Mouse (Mus musculus) embryonic facial prominence, embryonic 15.5 days (tissue): ENCODE data around the gene Hip1. TPM values are rescaled to one million over a fixed set of nuclear protein-coding genes. Genes with fewer than 3 reads are reported as not detected.

Experiments used
- ATAC-seq: fragments of 200-750 bp; cut with Nextera tagmentation; 2 replicates; pipeline ENCODE4 v1.8.0; 2017; ENCODE audit warnings: low read depth, moderate TSS enrichment; ENCODE audit not compliant: insufficient number of reproducible peaks, low FRiP score, low TSS enrichment
- H3K27ac ChIP-seq: fragments of 300-500 bp; sonication (generic); replicated peaks from 2 replicates; pipeline ENCODE4 v1.5.1; 2015; ENCODE audit warnings: mild to moderate bottlenecking, inconsistent platforms
- H3K27me3 ChIP-seq: fragments of 300-500 bp; sonication (generic); 2 replicates; pipeline ENCODE4 v1.6.1; 2015; ENCODE audit warnings: inconsistent platforms
- H3K36me3 ChIP-seq: fragments of 300-500 bp; sonication (generic); 2 replicates; pipeline ENCODE4 v1.6.1; 2015; ENCODE audit warnings: mild to moderate bottlenecking, inconsistent platforms
- H3K4me1 ChIP-seq: fragments of 300-500 bp; sonication (generic); 2 replicates; pipeline ENCODE4 v1.6.1; 2015; ENCODE audit warnings: inconsistent platforms
- H3K4me2 ChIP-seq: fragments of 300-500 bp; sonication (generic); replicated peaks from 2 replicates; pipeline ENCODE4 v1.6.1; 2015; ENCODE audit warnings: mild to moderate bottlenecking, inconsistent platforms
- H3K4me3 ChIP-seq: fragments of 300-500 bp; sonication (generic); replicated peaks from 2 replicates; pipeline ENCODE4 v1.5.1; 2015; ENCODE audit warnings: mild to moderate bottlenecking, inconsistent platforms
- H3K9ac ChIP-seq: fragments of 300-500 bp; sonication (generic); 2 replicates; pipeline ENCODE4 v1.6.1; 2015; ENCODE audit warnings: inconsistent platforms
- H3K9me3 ChIP-seq: fragments of 300-500 bp; sonication (generic); replicated peaks from 2 replicates; pipeline ENCODE4 v1.6.1; 2016; ENCODE audit warnings: inconsistent platforms
- WGBS: fragments of 180-500 bp; shearing (Covaris S2); methylation state at CpG from one replicate; pipeline ENCODE4 v1.1.7; 2015; 5-methylcytosine and 5-hydroxymethylcytosine counted together
- polyA plus RNA-seq: library from polyadenylated mRNA; unstranded; fragments of >200 nt; fragmentation: Nextera tagmentation; extraction: Ambion mirVana; gene quantifications from 2 replicates; pipeline ENCODE4 v1.2.1, GENCODE M21; 2015

Hip1 gene
- polyA plus RNA-seq, 1 experiment from 2014 or later: 32.0 TPM

DNA sequence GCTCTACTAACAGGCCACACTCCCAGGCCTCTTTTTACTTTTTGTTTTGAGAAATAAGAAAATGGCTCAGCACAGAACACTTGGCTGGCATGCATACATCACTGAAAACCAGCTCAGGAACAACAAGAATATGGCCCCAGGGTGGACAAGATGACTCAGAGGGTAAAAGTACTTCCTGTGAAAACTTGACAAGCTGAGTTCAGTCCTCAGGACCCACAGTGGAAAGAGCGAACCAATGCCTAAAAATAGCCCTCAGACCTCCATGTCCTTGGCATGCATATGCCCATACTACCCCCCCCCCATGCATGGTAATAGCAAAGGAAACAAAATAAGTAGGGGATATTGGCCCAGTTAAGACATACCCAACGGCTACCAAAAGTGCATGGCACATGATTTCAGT, 15.0 kb downstream of the Hip1 start:
- H3K9ac ChIP-seq: no peak overlapping the region
- WGBS: 54% methylated on average over 2 of the region's 2 CpGs
- ATAC-seq: no peak
- no peaks in the 10 kb centered on the region for H3K9me3 ChIP-seq
- no peak overlapping the region for H3K4me2 ChIP-seq
- H3K27ac ChIP-seq: no peak overlapping the region
- no peaks in the 10 kb centered on the region for H3K27me3 ChIP-seq
- peaks cover 31% of the 10 kb centered on the region for H3K4me1 ChIP-seq
- H3K36me3 ChIP-seq: no peaks in the 10 kb centered on the region
- H3K4me3 ChIP-seq: no peak overlapping the region

DNA sequence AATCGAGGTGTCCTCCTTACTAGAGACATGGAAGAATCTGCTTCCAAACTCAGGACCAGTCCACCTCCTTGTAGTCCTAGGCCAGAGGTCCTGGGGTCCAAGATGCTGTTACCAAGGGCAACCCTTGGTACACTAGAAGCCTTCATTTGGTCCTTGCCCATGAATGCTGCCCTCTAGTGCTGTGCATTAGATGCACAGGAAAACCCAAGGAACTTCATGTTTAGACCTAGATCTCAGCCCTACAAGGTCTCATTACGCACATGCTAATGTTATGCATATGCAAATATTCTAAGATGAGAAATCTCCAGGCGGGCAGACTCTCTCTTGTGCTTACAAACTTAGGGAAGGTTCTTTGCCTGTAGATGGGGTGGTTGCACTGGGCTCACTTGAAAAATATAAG, 15.6 kb downstream of the Hip1 start:
- WGBS: 79% methylated on average over 3 of the region's 3 CpGs
- ATAC-seq: no peak
- Histone ChIP-seq H3K9ac (no peak overlapping the region), H3K36me3 (no peaks in the 10 kb centered on the region), H3K27me3 (no peaks in the 10 kb centered on the region), H3K4me1 (peaks cover 36% of the 10 kb centered on the region), H3K9me3 (no peaks in the 10 kb centered on the region), H3K27ac (no peak overlapping the region), H3K4me2 (no peak overlapping the region), H3K4me3 (no peak overlapping the region)

GRCm38 (mm10) chr5:135527986-135528385, 16.9 kb downstream of the Hip1 start:
- Histone ChIP-seq H3K9me3 (no peaks in the 10 kb centered on the region), H3K4me3 (no peak overlapping the region), H3K27me3 (no peaks in the 10 kb centered on the region), H3K9ac (no peak overlapping the region), H3K4me1 (peaks cover 28% of the 10 kb centered on the region), H3K4me2 (no peak overlapping the region), H3K27ac (0 out of 2 replicates have a peak overlapping the region, but pooled peaks have one; percentile 8), H3K36me3 (no peaks in the 10 kb centered on the region; the same call in 1 of the 2 replicates)
- 49% methylated on average over 7 of the region's 7 CpGs for WGBS
- ATAC-seq: no peak

GRCm38 (mm10) chr5:135524660-135525560, 20.0 kb downstream of the Hip1 start:
- H3K4me2 ChIP-seq: no peak overlapping the region
- peaks cover 18% of the 10 kb centered on the region for H3K4me1 ChIP-seq
- no peak overlapping the region for H3K4me3 ChIP-seq
- no peak for ATAC-seq
- H3K9ac ChIP-seq: no peak overlapping the region
- H3K27me3 ChIP-seq: no peaks in the 10 kb centered on the region
- 58% methylated on average over 11 of the region's 11 CpGs for WGBS
- H3K27ac ChIP-seq: peak overlapping the region; percentile 30
- H3K36me3 ChIP-seq: no peaks in the 10 kb centered on the region; the same call in 1 of the 2 replicates
- H3K9me3 ChIP-seq: no peaks in the 10 kb centered on the region

- 68% methylated on average over 2 of the region's 2 CpGs for WGBS
- ATAC-seq: no peak
- no peaks in the 10 kb centered on the region for H3K27me3 ChIP-seq
Measured at GRCm38 (mm10) chr5:135524087-135524486, 20.8 kb downstream of the Hip1 start.

DNA sequence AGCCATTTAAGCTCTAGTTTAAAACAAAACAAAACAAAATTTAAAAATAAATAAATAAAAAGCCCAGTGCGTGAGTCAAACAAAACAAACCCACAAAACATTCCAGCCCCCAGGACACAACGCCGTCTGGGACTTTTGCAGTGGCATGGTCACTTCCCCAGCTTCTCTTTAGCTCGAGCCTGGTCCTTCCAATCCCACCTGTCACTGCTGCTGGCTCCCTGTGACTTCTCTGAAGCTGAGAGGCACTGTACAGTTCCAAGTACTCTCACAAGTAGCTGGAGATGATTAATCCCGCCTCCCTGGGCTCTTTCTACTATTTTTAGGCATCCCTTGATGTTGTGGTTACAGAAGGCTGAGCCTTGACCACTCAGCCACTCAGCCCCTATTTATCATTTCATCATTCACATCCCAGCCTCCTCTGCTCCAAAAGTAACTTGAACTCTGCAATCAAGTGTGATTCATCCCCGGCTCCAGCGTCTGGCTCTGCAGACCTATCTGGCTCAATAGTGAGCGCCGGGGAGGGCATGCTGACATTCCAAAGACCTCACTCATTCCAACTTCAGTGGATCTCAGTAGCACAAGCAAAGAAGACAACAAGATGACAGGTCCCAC, 22.7 kb downstream of the Hip1 start:
- no peak overlapping the region for H3K27ac ChIP-seq
- no peaks in the 10 kb centered on the region for H3K9me3 ChIP-seq
- peak; percentile 72 for ATAC-seq
- H3K9ac ChIP-seq: no peak overlapping the region
- 46% methylated on average over 9 of the region's 9 CpGs for WGBS
- no peaks in the 10 kb centered on the region; the same call in 1 of the 2 replicates for H3K36me3 ChIP-seq
- H3K27me3 ChIP-seq: no peaks in the 10 kb centered on the region
- H3K4me3 ChIP-seq: no peak overlapping the region
- peaks cover 16% of the 10 kb centered on the region for H3K4me1 ChIP-seq
- H3K4me2 ChIP-seq: no peak overlapping the region

More at GRCm38 (mm10) chr5:135524087-135524486, 20.8 kb downstream of the Hip1 start:
- H3K36me3 ChIP-seq: no peaks in the 10 kb centered on the region; the same call in 1 of the 2 replicates
- no peak overlapping the region for H3K4me3 ChIP-seq
- H3K9ac ChIP-seq: no peak overlapping the region
- H3K9me3 ChIP-seq: no peaks in the 10 kb centered on the region
- H3K27ac ChIP-seq: no peak overlapping the region
- H3K4me2 ChIP-seq: no peak overlapping the region
- peaks cover 16% of the 10 kb centered on the region for H3K4me1 ChIP-seq

GRCm38 (mm10) chr5:135517348-135517883, 27.5 kb downstream of the Hip1 start:
- ATAC-seq: no peak
- H3K4me2 ChIP-seq: no peak overlapping the region
- H3K9me3 ChIP-seq: 0 out of 2 replicates have a peak, but pooled peaks cover 7% of the 10 kb centered on the region
- no peak overlapping the region for H3K9ac ChIP-seq
- H3K27me3 ChIP-seq: no peaks in the 10 kb centered on the region
- H3K4me1 ChIP-seq: peaks cover under 1% of the 10 kb centered on the region; the same call in 1 of the 2 replicates
- peaks cover 20% of the 10 kb centered on the region; the same call in 1 of the 2 replicates for H3K36me3 ChIP-seq
- H3K27ac ChIP-seq: no peak overlapping the region
- 45% methylated on average over 5 of the region's 5 CpGs for WGBS
- no peak overlapping the region for H3K4me3 ChIP-seq

- WGBS: 29% methylated on average over 4 of the region's 4 CpGs
- H3K27me3 ChIP-seq: no peaks in the 10 kb centered on the region
- H3K27ac ChIP-seq: no peak overlapping the region; the same call in 1 of the 2 replicates
- H3K4me1 ChIP-seq: peaks cover 10% of the 10 kb centered on the region
- peaks cover 20% of the 10 kb centered on the region; the same call in 1 of the 2 replicates for H3K36me3 ChIP-seq
- H3K9me3 ChIP-seq: 0 out of 2 replicates have a peak, but pooled peaks cover 7% of the 10 kb centered on the region
- H3K4me3 ChIP-seq: no peak overlapping the region
- H3K9ac ChIP-seq: no peak overlapping the region
- no peak overlapping the region for H3K4me2 ChIP-seq
- peak; percentile 71 for ATAC-seq
Measured at GRCm38 (mm10) chr5:135513131-135513530, 31.8 kb downstream of the Hip1 start.

- no peak overlapping the region for H3K4me2 ChIP-seq
- ATAC-seq: no peak
- H3K4me3 ChIP-seq: no peak overlapping the region
- no peak overlapping the region for H3K9ac ChIP-seq
- peaks cover 11% of the 10 kb centered on the region; the same call in 1 of the 2 replicates for H3K36me3 ChIP-seq
- H3K4me1 ChIP-seq: peaks cover 24% of the 10 kb centered on the region
- H3K27me3 ChIP-seq: no peaks in the 10 kb centered on the region
- 0 out of 2 replicates have a peak, but pooled peaks cover 5% of the 10 kb centered on the region for H3K9me3 ChIP-seq
- H3K27ac ChIP-seq: no peak overlapping the region
- WGBS: 63% methylated on average over 5 of the region's 5 CpGs
Measured at GRCm38 (mm10) chr5:135511105-135511504, 33.8 kb downstream of the Hip1 start.

DNA sequence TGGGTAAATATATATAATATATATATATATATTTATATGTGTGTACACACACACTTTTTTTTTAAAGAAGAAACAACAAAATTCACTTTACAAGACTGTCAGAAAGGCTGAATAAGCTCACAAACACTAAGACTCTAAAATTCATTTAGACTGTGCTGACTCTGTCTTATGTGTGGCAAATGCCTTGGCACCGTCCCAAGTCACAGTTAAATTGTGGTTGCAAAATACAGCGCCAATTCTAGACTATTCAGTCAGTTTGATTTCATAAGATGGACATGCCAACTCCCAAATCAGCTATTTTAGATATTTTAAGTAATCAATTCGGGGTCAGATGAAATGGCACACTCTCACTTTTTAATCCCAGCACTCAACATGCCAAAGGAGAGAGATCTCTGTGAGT, 36.6 kb downstream of the Hip1 start:
- no peak overlapping the region for H3K4me2 ChIP-seq

More for the DNA sequence above, 36.6 kb downstream of the Hip1 start:
- no peaks in the 10 kb centered on the region for H3K27me3 ChIP-seq
- 44% methylated on average over 3 of the region's 3 CpGs for WGBS
- no peak overlapping the region for H3K27ac ChIP-seq
- no peak for ATAC-seq
- H3K9me3 ChIP-seq: no peaks in the 10 kb centered on the region
- no peak overlapping the region for H3K9ac ChIP-seq
- H3K4me1 ChIP-seq: peaks cover 30% of the 10 kb centered on the region
- no peaks in the 10 kb centered on the region for H3K36me3 ChIP-seq
- H3K4me3 ChIP-seq: no peak overlapping the region
